Mouse (Mus musculus) forebrain, embryonic 11.5 days (tissue): ENCODE data around the gene D6Ertd527e. TPM values are rescaled to one million over a fixed set of nuclear protein-coding genes. Genes with fewer than 3 reads are reported as not detected.

Experiments used
- ATAC-seq: fragments of 200-750 bp; cut with Nextera tagmentation; replicated peaks from 2 replicates; pipeline ENCODE4 v1.8.0; 2017; ENCODE audit warnings: moderate TSS enrichment; ENCODE audit not compliant: low FRiP score
- DNase-seq: peaks from one replicate; pipeline ENCODE4 v3.0.0-alpha.2; 2017; ENCODE audit warnings: low spot score
- H3K27ac ChIP-seq: fragments of 300-500 bp; sonication (generic); 2 replicates; pipeline ENCODE4 v1.5.1; 2014; ENCODE audit warnings: low read depth, low read length
- H3K27me3 ChIP-seq: fragments of 300-500 bp; sonication (generic); 2 replicates; pipeline ENCODE4 v1.6.1; 2014; ENCODE audit warnings: mild to moderate bottlenecking, low read length, mixed read lengths; ENCODE audit not compliant: control insufficient read depth, insufficient read depth
- H3K36me3 ChIP-seq: fragments of 300-500 bp; sonication (generic); 2 replicates; pipeline ENCODE4 v1.6.1; 2014; ENCODE audit warnings: mild to moderate bottlenecking, low read length, moderate library complexity, mixed read lengths; ENCODE audit not compliant: control insufficient read depth, insufficient read depth
- H3K4me1 ChIP-seq: fragments of 300-500 bp; sonication (generic); replicated peaks from 2 replicates; pipeline ENCODE4 v1.6.1; 2014; ENCODE audit warnings: low read length, mixed read lengths; ENCODE audit not compliant: control insufficient read depth, insufficient read depth
- H3K4me2 ChIP-seq: fragments of 300-500 bp; sonication (generic); 2 replicates; pipeline ENCODE4 v1.6.1; 2014; ENCODE audit warnings: low read depth, mild to moderate bottlenecking, low read length, moderate library complexity, mixed read lengths; ENCODE audit not compliant: severe bottlenecking
- H3K4me3 ChIP-seq: fragments of 300-500 bp; sonication (generic); 2 replicates; pipeline ENCODE4 v1.5.1; 2014; ENCODE audit warnings: low read depth, low read length
- H3K9ac ChIP-seq: fragments of 300-500 bp; sonication (generic); 2 replicates; pipeline ENCODE4 v1.6.1; 2014; ENCODE audit warnings: low read length
- H3K9me3 ChIP-seq: fragments of 300-500 bp; sonication (generic); 2 replicates; pipeline ENCODE4 v1.6.1; 2016; ENCODE audit warnings: low read length, mixed read lengths; ENCODE audit not compliant: control insufficient read depth
- WGBS: fragments of 180-500 bp; shearing (Covaris S2); extraction: QIAGEN DNeasy Blood & Tissue Kit; methylation state at CpG from one replicate; pipeline ENCODE4 v1.1.7; 2014; 5-methylcytosine and 5-hydroxymethylcytosine counted together
- polyA plus RNA-seq: library from polyadenylated mRNA; unstranded; fragments of >200 nt; fragmentation: Nextera tagmentation; extraction: Ambion mirVana; gene quantifications from 2 replicates; pipeline ENCODE4 v1.2.1, GENCODE M21; 2014

The D6Ertd527e gene
- polyA plus RNA-seq, 1 experiment from 2014 or later = 0.20 TPM

DNA sequence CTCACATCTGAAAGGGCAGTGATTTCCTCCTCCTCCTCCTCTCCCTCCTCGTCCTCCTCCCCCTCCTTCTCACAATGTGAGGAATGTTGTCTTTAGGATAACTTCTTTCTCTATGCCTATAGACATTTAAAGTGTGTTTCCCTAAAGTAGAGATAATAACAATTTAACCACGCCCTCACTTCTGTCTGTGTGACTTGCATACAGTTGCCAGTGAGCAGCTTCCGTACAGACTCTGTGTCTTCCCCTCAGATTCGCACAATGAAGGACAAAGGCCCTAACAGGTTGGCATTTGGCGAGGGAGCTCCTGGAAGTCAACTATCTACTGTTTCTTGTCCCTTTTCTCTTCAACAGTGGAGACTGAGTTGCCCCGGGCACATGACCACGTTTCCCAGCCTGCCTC lies 45.9 kb downstream of the D6Ertd527e start:
- H3K36me3 ChIP-seq = no peaks in the 10 kb centered on the region
- H3K4me1 ChIP-seq = no peaks in the 10 kb centered on the region
- ATAC-seq = no peak
- H3K4me3 ChIP-seq = no peak overlapping the region
- H3K27me3 ChIP-seq = no peaks in the 10 kb centered on the region
- 90% methylated on average over 7 of the region's 7 CpGs for WGBS
- no peak overlapping the region for H3K9ac ChIP-seq
- H3K9me3 ChIP-seq = no peaks in the 10 kb centered on the region
- no peak overlapping the region for H3K27ac ChIP-seq
- no peak for DNase-seq
- H3K4me2 ChIP-seq = no peak overlapping the region

DNA sequence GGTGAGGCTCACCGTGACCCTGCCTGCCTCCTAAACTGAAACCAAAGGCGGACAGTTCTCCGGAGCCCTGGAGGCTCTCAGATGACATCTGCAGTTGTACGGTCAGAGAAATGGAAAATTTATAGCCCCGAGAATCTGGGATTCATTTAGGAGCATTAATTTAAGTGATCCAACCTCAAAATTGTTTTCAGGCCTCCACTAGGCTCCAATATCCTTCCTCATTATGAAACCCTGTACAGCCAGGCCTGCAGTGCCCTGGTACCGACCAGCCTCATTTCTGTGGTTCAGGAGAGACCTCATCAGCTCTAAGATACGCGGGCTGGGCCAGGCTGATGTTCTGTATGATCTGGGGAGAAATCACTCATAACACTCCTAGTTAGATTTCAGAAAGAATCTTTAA lies 46.9 kb downstream of the D6Ertd527e start:
- H3K27ac ChIP-seq = no peak overlapping the region
- no peaks in the 10 kb centered on the region for H3K4me1 ChIP-seq
- no peak overlapping the region for H3K9ac ChIP-seq
- no peaks in the 10 kb centered on the region for H3K36me3 ChIP-seq
- no peaks in the 10 kb centered on the region for H3K9me3 ChIP-seq
- no peaks in the 10 kb centered on the region for H3K27me3 ChIP-seq
- DNase-seq (no peak), ATAC-seq (no peak)
- no peak overlapping the region for H3K4me3 ChIP-seq
- 90% methylated on average over 8 of the region's 8 CpGs for WGBS
- no peak overlapping the region for H3K4me2 ChIP-seq

DNA sequence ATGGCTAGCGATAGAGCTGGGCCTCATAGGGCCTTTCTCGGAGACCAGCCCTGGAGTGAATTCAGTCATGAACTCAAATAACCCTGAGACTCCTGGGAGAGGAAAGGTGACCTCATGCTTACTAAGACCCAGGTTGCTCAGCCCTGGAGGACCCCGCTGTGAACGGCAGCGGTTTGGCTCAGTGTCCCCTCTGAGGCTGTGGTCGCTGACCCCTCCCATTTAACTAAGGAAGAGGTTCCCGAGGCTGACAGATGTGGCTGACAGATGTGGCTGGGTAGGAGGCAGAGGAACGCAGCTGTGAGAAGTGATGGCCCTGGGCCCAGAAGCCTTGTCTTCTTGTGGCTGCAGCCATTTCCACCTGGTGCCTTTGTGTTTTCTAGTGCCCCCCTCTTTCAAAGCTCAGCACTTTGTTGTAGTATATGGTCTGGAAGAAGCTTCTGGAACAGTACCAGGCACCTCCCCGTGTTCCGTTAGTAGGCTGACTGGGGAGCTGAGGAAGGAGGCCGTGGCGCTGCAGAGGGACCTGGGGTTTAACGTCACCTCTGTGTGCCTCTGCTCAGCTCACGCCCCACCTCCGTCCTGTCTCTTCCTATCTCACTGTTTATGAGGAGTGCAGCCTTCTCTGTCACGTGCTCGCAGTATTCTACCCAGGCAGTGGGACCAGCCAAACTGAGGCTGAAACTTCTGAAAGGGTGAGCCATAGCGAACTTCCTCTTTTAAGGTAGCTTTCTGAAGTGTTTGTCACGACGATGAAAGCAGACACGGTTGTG lies 48.1 kb downstream of the D6Ertd527e start:
- no peaks in the 10 kb centered on the region for H3K36me3 ChIP-seq
- no peaks in the 10 kb centered on the region for H3K27me3 ChIP-seq
- H3K4me2 ChIP-seq = no peak overlapping the region
- 85% methylated on average over 21 of the region's 21 CpGs for WGBS
- H3K9me3 ChIP-seq = no peaks in the 10 kb centered on the region
- DNase-seq = no peak
- no peak overlapping the region for H3K4me3 ChIP-seq
- H3K27ac ChIP-seq = no peak overlapping the region
- no peaks in the 10 kb centered on the region for H3K4me1 ChIP-seq
- no peak overlapping the region for H3K9ac ChIP-seq
- ATAC-seq = no peak

DNA sequence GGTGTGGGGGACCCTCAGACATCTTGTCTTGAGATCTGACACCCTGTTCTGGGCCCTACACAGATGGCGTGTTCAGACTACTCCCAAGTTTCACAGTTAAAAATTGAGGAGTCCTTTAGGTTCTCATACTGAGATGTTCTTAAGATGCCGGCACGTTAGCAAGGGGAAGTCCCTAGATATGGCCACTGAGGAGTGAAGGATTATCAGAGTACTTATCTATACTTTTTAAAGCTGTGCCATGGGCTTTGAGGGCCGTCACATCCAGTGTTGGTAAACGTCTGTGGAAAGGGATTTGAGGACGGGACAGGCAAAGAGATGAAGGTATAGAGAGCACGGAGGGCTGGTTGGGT lies 48.7 kb downstream of the D6Ertd527e start:
- Histone ChIP-seq H3K9ac (no peak overlapping the region), H3K9me3 (no peaks in the 10 kb centered on the region), H3K4me1 (no peaks in the 10 kb centered on the region), H3K27me3 (no peaks in the 10 kb centered on the region), H3K27ac (no peak overlapping the region), H3K36me3 (no peaks in the 10 kb centered on the region), H3K4me2 (no peak overlapping the region), H3K4me3 (no peak overlapping the region)
- no peak for DNase-seq
- no peak for ATAC-seq
- WGBS = 89% methylated on average over 7 of the region's 7 CpGs

DNA sequence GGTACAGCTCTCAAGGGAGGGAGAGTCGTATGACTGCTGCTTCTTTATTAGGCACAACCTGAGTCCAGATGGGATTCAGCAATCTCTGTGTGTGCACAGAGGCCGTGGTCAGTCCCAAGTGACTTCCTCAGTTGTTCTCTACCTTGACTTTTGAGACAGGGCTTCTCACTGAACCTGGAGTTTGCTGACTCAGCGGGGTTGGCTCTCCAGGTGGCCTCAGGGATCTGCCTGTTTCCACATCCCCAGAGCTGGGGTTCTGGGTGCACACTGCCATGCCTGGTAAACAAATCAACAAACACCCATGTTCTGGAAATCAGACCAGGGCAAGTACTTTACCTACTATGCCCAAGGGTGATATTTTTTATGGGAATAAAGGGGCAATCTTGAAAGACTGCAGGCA lies 49.3 kb downstream of the D6Ertd527e start:
- ATAC-seq (no peak), DNase-seq (no peak)
- Histone ChIP-seq H3K4me3 (no peak overlapping the region), H3K36me3 (no peaks in the 10 kb centered on the region), H3K27ac (no peak overlapping the region), H3K4me1 (no peaks in the 10 kb centered on the region), H3K4me2 (no peak overlapping the region), H3K27me3 (no peaks in the 10 kb centered on the region), H3K9ac (no peak overlapping the region), H3K9me3 (no peaks in the 10 kb centered on the region)
- WGBS = 87% methylated on average over 3 of the region's 3 CpGs

DNA sequence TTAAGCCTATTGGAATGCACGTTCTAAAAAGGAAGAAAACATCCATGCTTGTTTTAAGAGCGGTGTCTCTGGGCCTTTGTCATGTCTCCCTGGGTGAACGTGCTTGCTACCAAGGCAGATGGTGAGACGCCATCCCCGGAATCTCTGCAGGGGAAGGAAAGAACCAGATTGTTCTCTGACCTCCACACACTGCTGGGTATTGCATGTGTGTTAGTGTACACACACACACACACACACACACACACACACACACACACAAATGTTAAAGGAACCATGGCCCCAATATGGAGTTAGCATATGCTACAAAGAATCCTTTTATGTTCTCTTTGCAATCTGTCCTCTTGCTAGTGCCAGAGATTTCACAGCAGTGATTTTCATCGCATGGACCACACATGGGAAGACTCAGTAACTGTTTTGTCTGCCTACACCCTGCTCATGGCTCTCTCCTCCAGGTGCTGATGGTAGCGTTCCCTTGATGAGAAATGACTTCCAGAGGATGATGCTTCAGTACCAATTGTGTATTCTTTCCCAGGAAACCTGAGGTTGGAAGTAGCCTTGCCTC lies 53.6 kb downstream of the D6Ertd527e start:
- DNase-seq = no peak
- Histone ChIP-seq H3K4me1 (no peaks in the 10 kb centered on the region), H3K9ac (no peak overlapping the region), H3K9me3 (no peaks in the 10 kb centered on the region), H3K4me3 (no peak overlapping the region), H3K27ac (no peak overlapping the region), H3K36me3 (no peaks in the 10 kb centered on the region), H3K27me3 (no peaks in the 10 kb centered on the region), H3K4me2 (no peak overlapping the region)
- 79% methylated on average over 7 of the region's 7 CpGs for whole genome bisulfite sequencing
- ATAC-seq = no peak

DNA sequence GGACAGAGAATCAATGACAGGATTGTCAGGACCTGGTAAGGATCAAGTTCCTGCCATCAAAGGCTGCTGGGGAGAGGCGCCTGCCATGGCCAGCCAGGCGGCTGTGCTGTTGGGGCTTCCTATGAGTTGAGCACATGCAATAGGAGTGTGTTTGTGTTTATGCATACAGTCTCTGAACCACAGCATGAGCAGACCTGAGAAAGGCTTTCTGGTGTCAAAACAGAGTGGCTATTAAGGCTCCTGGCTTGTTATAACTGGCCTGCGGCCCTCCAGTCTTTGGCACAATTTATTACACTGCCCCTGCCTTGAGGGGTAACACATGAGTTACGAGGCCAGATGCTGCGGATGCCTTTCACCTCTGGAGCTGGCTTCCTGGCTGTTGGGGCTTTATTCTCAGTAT lies 55.6 kb downstream of the D6Ertd527e start:
- no peak overlapping the region for H3K27ac ChIP-seq
- H3K4me2 ChIP-seq = no peak overlapping the region
- no peaks in the 10 kb centered on the region for H3K4me1 ChIP-seq
- WGBS = 82% methylated on average over 5 of the region's 5 CpGs
- no peaks in the 10 kb centered on the region for H3K9me3 ChIP-seq
- no peak for DNase-seq
- ATAC-seq = no peak
- no peaks in the 10 kb centered on the region for H3K27me3 ChIP-seq
- H3K36me3 ChIP-seq = no peaks in the 10 kb centered on the region
- no peak overlapping the region for H3K9ac ChIP-seq
- no peak overlapping the region for H3K4me3 ChIP-seq

DNA sequence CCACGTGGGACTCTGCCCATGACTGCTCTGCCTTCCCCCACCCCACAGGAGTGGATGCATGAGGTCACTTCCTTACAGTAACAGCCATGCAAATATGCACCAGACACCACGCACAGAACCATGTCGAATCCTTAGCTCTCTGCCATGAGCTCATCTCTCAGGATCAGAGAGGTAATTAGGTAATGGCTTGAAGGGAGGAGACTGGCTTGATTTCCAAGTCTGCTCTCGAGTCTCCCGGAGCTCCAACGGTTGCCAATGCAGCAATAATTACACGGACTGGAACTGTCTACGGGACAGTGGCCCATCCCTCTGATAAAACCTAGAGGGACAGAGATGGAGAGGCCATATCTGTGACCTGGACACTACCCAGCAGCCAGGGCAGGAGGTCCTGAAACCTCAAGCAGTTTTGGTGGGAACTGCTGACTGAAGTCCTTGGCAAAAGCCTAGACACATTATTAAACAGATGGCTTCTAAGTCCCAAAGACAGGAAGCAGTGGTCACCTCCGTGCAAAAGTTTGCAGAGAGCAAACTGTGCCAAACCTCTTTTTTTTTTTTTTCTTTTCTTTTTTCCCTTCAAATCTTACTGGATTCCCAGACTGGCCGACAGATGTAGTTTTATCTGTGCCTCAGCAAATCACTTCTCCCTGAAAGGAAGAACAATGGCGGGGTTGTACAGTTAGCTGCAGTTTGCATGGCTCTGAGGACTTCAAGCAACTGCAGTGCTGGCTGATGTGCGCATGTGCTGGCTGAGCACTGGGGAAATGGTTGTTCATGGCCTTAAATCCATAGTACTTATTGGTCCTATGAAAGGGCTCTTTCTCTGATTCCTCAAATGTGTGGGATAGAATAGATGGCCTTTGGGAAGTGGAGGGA lies 57.1 kb downstream of the D6Ertd527e start:
- Histone ChIP-seq H3K27ac (no peak overlapping the region), H3K27me3 (no peaks in the 10 kb centered on the region), H3K4me1 (no peaks in the 10 kb centered on the region), H3K9ac (no peak overlapping the region), H3K4me2 (no peak overlapping the region), H3K4me3 (no peak overlapping the region), H3K9me3 (no peaks in the 10 kb centered on the region), H3K36me3 (no peaks in the 10 kb centered on the region)
- DNase-seq (no peak), ATAC-seq (no peak)
- WGBS = 85% methylated on average over 12 of the region's 12 CpGs
